Mouse (Mus musculus) stomach, postnatal 0 days (tissue): Measurements from ENCODE around the gene Cpa4.

Experiments
- CTCF ChIP-seq: IDR thresholded peaks from 2 replicates; pipeline ENCODE4 v1.5.1; 2016; ENCODE audit warnings: antibody characterized with exemption, low read depth, mild to moderate bottlenecking, moderate library complexity
- EP300 ChIP-seq: optimal IDR thresholded peaks from 2 replicates; pipeline ENCODE3; 2016; ENCODE audit warnings: antibody characterized with exemption

- TF ChIP-seq CTCF: no peak
- TF ChIP-seq EP300: no peak
Measured at GRCm38 (mm10) chr6:30619606-30620005, 51.4 kb downstream of the Cpa4 start.
